Mouse (Mus musculus): Measurements from ENCODE around the gene 4931406P16Rik.
"Not testable (repeated sequence)": the region's sequence is repeated elsewhere in the genome, so short reads cannot be mapped to it uniquely, and the experiment has no call there.

The 4931406P16Rik gene

GRCm38 (mm10) chr7:34313443-34313875 is at the start of gene 4931406P16Rik:
Gene 4931406P16Rik, minus strand, starts transcription at chr7:34313551.
- DNase-seq = peak; percentile 96

GRCm38 (mm10) chr7:34355629-34356028 is 42.3 kb upstream of the 4931406P16Rik start:
- DNase-seq = no peak

- peak in 1 of 2 experiments; percentile 38 for DNase-seq
Observed at GRCm38 (mm10) chr7:34351997-34352396, 38.6 kb upstream of the 4931406P16Rik start.

GRCm38 (mm10) chr7:34350166-34350565 is 36.8 kb upstream of the 4931406P16Rik start:
- DNase-seq = no peak

- no peak for DNase-seq
Observed at GRCm38 (mm10) chr7:34348011-34348410, 34.7 kb upstream of the 4931406P16Rik start.

GRCm38 (mm10) chr7:34347041-34347440 is 33.7 kb upstream of the 4931406P16Rik start:
- DNase-seq = no peak

- DNase-seq = no peak
Observed at GRCm38 (mm10) chr7:34346505-34346904, 33.2 kb upstream of the 4931406P16Rik start.

- DNase-seq = no peak
Observed at GRCm38 (mm10) chr7:34342040-34342793, 28.9 kb upstream of the 4931406P16Rik start.

- no peak for DNase-seq
Observed at GRCm38 (mm10) chr7:34340841-34341240, 27.5 kb upstream of the 4931406P16Rik start.

GRCm38 (mm10) chr7:34339164-34339489 is 25.8 kb upstream of the 4931406P16Rik start:
- no peak for DNase-seq

GRCm38 (mm10) chr7:34338445-34339163 is 25.3 kb upstream of the 4931406P16Rik start:
- no peak for DNase-seq

GRCm38 (mm10) chr7:34337268-34337667 is 23.9 kb upstream of the 4931406P16Rik start:
- no peak for DNase-seq

GRCm38 (mm10) chr7:34336545-34336944 is 23.2 kb upstream of the 4931406P16Rik start:
- DNase-seq = not testable (repeated sequence)

- no peak for DNase-seq
Observed at GRCm38 (mm10) chr7:34327493-34327892, 14.1 kb upstream of the 4931406P16Rik start.

- no peak for DNase-seq
Observed at GRCm38 (mm10) chr7:34324857-34325256, 11.5 kb upstream of the 4931406P16Rik start.

GRCm38 (mm10) chr7:34324005-34324404 is 10.7 kb upstream of the 4931406P16Rik start:
- DNase-seq = no peak

GRCm38 (mm10) chr7:34323351-34323750 is 10.0 kb upstream of the 4931406P16Rik start:
- DNase-seq = no peak

- DNase-seq = no peak
Observed at GRCm38 (mm10) chr7:34321958-34322357, 8.6 kb upstream of the 4931406P16Rik start.

- DNase-seq = no peak
Observed at GRCm38 (mm10) chr7:34321119-34321518, 7.8 kb upstream of the 4931406P16Rik start.

- peak in 1 of 2 experiments; percentile 27 for DNase-seq
Observed at GRCm38 (mm10) chr7:34319957-34320356, 6.6 kb upstream of the 4931406P16Rik start.

GRCm38 (mm10) chr7:34319123-34319522 is 5.8 kb upstream of the 4931406P16Rik start:
- DNase-seq = no peak

- peak in 1 of 2 experiments; percentile 27 for DNase-seq
Observed at GRCm38 (mm10) chr7:34317901-34318476, 4.6 kb upstream of the 4931406P16Rik start.

GRCm38 (mm10) chr7:34312786-34313442 is 437 bp downstream of the 4931406P16Rik start:
- peak in 1 of 2 experiments; percentile 64 for DNase-seq
